Mouse (Mus musculus) heart, adult 11 months (tissue): ENCODE results near the gene Olfr1022.

Experiments used
- DNase-seq: peaks from one replicate; pipeline ENCODE4 v3.0.0; 2022

Gene Olfr1022

GRCm38 (mm10) chr2:85868294-85868693 lies at the start of gene Olfr1022:
Olfr1022 (plus strand) TSS chr2:85868594.
- no peak for DNase-seq

DNA sequence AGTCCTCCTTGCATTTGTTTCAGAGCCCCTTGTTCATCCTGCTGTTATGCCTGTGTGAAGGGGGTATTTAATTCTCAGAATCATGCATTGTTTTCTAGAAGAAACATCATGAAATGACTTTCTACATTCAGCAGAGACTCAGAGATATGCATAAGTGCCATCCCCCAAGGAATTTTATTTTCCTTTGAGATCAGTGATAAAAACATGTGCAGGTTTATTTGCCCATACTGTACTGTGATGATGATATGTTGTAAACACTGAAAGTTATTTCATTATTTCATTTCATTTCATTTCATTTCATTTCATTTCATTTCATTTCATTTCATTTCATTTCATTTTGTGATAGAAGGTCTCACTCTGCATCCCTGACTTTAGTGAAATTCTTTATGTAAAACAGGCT lies 23.0 kb upstream of the Olfr1022 start, which contains the start of gene Olfr1019:
Gene Olfr1019 (minus strand): TSS at position 101 of the 400 bp plus-strand sequence.
- DNase-seq, result no peak

DNA sequence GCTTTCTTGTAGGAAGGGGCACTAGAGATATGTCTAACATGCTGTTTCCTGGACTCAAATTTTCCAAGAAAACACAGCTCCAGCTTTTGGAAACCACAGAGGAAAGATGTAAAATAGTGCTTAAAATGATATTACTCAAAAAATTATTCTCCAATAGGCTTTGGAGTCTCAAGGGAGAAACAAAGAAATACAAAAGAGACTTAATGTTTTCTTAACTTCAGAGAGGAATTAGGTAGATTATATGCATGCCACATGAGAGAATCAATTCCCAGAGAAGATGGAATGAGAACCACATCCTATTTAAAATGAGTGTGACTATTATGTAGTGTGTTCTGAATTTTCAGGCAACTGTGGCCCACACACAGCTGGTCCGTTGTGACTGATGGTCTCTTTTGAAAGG lies 21.7 kb upstream of the Olfr1022 start, which contains the start of gene Olfr1020:
Gene Olfr1020 (plus strand): TSS at position 301 of the 400 bp plus-strand sequence.
- no peak for DNase-seq

DNA sequence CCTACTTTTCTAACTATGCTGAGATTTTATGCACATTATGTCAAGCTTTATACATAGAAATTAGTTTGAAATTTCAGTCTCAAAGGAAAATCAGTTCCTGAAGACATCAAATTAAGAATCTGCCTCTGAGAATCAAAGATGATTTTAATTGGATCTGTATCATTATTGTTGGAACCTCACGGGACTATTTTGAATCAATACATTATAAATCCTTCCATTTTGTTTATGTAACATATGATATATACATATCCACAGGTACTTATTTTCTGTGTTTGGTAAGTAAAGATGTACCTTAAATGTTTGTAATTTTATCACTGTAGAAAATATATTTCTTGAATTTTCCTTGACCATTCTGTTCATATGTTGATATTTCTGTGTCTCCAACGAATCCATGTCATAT lies 16.9 kb downstream of the Olfr1022 start, which contains the start of gene Olfr1023:
Gene Olfr1023 (plus strand): TSS at position 301 of the 400 bp plus-strand sequence.
- no peak for DNase-seq

DNA sequence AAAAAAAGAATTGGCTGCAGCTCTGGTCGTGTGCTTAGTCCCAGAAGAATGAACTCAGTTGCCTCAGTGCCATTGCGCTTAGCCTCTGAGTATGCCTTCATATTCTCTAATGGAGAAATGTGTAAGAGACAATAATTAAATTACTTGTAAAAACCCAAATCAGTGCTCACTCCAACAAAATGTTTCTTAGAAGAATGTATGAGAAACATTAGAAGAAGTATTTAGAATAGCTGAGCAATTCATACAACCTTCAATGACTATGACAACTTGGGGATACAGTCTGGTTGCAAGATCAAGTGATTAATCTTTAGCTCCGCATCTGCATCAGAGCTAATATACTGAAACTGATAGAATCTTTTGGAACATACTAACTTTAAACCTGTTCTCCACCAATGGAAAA lies 36.6 kb downstream of the Olfr1022 start, which contains the start of gene Olfr1024:
Gene Olfr1024 (minus strand): TSS at position 101 of the 400 bp plus-strand sequence.
- DNase-seq, result no peak

DNA sequence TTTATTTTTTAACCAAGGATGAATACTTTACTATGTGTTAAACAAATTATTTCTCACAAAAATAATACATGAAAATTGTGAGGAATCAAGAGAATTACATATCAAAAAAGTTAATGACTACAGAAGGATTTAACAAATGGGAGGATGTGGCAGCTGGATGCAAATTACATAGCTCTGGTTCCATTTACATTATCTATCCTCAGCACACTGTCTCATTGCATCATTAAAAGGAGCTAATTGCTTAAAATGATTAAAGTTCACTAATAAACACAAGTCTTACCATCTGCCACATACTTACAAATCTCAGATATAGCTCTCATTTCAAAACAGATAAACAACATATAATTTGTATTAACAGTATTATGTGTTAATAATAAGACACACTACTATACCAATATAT lies 44.8 kb downstream of the Olfr1022 start:
- no peak for DNase-seq

GRCm38 (mm10) chr2:85914893-85915292 lies 46.5 kb downstream of the Olfr1022 start, which contains the start of gene Olfr1025-ps1:
Olfr1025-ps1 (plus strand) TSS chr2:85915193.
- no peak for DNase-seq
